Mouse (Mus musculus): ENCODE data around the gene Ghrl. TPM values are rescaled to one million over a fixed set of nuclear protein-coding genes. Genes with fewer than 3 reads are reported as not detected.

Gene Ghrl
- polyA plus RNA-seq, 1 experiment from 2014 or later: 169 TPM

DNA sequence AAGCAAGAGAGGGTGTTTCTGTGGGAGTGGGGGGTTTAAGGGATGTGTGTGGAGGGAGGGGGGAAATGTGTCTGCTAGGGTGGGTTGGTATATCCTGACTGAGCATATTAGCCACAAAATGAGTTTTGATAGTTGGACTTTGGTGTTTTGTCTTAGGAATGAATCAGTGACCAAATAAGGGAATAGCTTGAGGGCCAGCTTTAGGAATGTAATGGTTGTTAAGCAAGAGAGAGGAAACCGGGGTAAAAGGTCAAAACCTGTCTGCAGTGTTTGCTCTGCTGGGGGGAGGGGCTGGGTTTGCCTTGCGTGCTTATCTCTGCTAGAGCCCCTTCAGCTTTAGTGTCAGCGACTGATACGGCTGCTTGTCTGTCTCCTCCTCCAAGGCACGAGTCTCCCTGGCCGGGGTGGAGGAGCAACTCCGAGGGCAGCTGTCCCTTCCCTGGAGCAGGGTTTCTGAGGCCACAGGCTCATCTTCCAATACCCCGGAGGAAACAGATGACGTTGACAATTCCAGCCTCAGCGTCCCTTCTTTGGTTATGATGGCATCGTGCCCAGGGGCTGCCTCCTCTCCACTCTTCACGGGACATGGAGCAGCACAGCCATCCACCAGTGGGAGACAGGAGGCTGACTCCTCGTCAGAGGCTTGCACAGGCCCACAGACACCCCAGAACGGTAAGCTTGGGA lies 29.1 kb downstream of the Ghrl start:
- WGBS: 2% methylated on average over 14 of the region's 14 CpGs
- Histone ChIP-seq H3K4me3 (ENCODE audit: low read length) (peak overlapping the region; percentile 35), H3K36me3 (ENCODE audit: control insufficient read depth, insufficient read depth, low read length) (no peaks in the 10 kb centered on the region), H3K4me2 (ENCODE audit: low read depth, low read length) (peak overlapping the region; percentile 51), H3K4me1 (ENCODE audit: control insufficient read depth, insufficient read depth, low read length) (peaks cover 21% of the 10 kb centered on the region), H3K27ac (ENCODE audit: low read length) (peak overlapping the region; percentile 98), H3K9me3 (ENCODE audit: control insufficient read depth, low read length) (no peaks in the 10 kb centered on the region), H3K9ac (ENCODE audit: low read depth, low read length) (peak overlapping the region; percentile 60), H3K27me3 (replicated peaks; ENCODE audit: control insufficient read depth, insufficient read depth, low read length) (no peaks in the 10 kb centered on the region)
- ATAC-seq: peak; percentile 86

DNA sequence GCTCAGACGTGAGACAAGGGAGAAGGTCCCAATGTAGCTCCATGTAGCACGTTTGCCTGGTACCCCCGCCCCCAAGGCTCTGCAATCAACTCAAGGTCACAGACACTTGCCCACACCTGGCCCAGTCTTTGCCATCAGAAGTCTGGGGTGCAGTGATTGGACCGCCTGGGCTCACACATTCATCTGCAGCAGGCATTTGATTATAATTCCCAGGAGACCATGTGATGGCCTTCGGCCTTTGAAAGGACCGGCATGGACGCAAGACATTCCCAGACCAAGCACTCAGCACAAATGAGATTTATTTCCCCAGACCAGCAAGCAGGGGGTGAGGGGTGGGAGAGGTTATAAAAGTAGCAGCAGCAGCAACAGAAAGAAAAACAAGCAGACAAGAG lies 29.7 kb downstream of the Ghrl start:
- Histone ChIP-seq H3K4me3 (ENCODE audit: low read length) (peak overlapping the region; percentile 14), H3K4me2 (ENCODE audit: low read depth, low read length) (peak overlapping the region; percentile 51), H3K27ac (ENCODE audit: low read length) (peak overlapping the region; percentile 98), H3K36me3 (ENCODE audit: control insufficient read depth, insufficient read depth, low read length) (no peaks in the 10 kb centered on the region), H3K4me1 (ENCODE audit: control insufficient read depth, insufficient read depth, low read length) (peaks cover 21% of the 10 kb centered on the region), H3K27me3 (replicated peaks; ENCODE audit: control insufficient read depth, insufficient read depth, low read length) (no peaks in the 10 kb centered on the region), H3K9me3 (ENCODE audit: control insufficient read depth, low read length) (no peaks in the 10 kb centered on the region), H3K9ac (ENCODE audit: low read depth, low read length) (peak overlapping the region; percentile 60)
- ATAC-seq: peak; percentile 42
- 10% methylated on average over 7 of the region's 7 CpGs for WGBS

DNA sequence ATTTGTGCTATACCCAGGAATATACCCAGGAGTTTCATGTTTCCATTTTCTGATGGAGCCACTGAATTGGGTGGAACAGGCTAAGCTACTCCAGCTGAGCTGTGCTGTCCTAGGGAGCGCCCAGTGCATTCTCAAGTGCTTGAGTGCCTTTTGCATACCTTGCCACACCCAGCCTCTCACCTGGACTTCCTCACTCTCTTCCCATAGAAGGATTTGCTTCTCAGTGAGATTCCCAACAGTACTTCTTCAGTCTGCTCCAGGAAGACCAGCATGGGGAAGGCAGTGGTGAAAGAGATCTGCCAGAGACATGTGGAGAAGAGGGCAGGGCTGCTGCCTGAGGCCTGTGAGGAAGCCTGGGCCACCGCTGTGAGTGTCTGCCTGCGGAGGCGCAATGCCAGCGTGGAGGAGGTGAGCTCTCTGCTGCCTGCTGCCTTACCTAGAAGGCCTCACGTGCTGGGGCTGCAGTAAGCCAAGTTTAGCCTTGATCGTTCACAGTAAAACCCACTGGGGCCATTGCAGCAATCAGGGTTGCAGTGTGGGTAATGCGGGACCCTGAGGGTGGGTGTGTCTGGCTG lies 33.0 kb downstream of the Ghrl start:
- peak overlapping the region; percentile 45 for H3K9ac ChIP-seq (ENCODE audit: low read depth, low read length)
- H3K27ac ChIP-seq (ENCODE audit: low read length): peak overlapping the region; percentile 29
- peaks cover 3% of the 10 kb centered on the region; the same call in 1 of the 2 replicates for H3K36me3 ChIP-seq (ENCODE audit: control insufficient read depth, insufficient read depth, low read length)
- peak overlapping the region; percentile 31 for H3K4me3 ChIP-seq (ENCODE audit: low read length)
- no peaks in the 10 kb centered on the region for H3K27me3 ChIP-seq (replicated peaks; ENCODE audit: control insufficient read depth, insufficient read depth, low read length)
- ATAC-seq: peak; percentile 56; the same call in 1 of the 2 replicates
- peak overlapping the region; percentile 36 for H3K4me2 ChIP-seq (ENCODE audit: low read depth, low read length)
- peaks cover 17% of the 10 kb centered on the region for H3K4me1 ChIP-seq (ENCODE audit: control insufficient read depth, insufficient read depth, low read length)
- 38% methylated on average over 8 of the region's 8 CpGs for WGBS
- no peaks in the 10 kb centered on the region for H3K9me3 ChIP-seq (ENCODE audit: control insufficient read depth, low read length)

DNA sequence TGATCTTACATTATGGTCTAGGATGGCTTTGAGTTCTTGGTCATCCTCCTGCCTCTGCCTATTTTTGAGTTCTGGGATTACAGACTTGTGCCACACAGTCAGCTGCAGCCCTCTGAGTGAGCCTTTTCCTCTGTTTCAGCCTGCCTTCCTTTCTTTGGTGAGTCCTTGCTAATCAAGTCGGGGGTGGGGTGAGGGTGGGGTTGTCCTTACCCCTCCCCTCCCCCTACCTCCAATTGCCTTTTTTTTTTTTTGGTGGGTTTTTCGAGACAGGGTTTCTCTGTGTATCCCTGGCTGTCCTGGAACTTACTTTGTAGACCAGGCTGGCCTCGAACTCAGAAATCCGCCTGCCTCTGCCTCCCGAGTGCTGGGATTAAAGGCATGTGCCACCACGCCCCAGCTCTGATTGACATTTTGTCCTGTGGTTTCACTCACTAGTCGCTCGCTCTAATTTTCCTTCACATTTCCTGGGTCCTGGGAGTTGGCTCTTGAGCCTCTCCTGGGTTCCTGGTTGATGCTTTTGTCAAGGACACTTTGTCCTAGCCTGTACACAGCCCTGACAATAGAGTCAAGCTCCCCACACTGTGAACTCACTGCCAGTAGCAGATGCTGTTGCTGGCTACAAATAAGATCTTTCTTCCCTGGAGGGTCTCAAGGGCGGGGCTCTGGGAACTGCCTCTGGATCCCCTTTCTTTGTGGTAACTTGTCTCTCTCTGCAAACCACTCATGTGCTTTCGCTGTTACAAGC lies 36.4 kb downstream of the Ghrl start:
- H3K27ac ChIP-seq (ENCODE audit: low read length): no peak overlapping the region
- no peaks in the 10 kb centered on the region for H3K4me1 ChIP-seq (ENCODE audit: control insufficient read depth, insufficient read depth, low read length)

DNA sequence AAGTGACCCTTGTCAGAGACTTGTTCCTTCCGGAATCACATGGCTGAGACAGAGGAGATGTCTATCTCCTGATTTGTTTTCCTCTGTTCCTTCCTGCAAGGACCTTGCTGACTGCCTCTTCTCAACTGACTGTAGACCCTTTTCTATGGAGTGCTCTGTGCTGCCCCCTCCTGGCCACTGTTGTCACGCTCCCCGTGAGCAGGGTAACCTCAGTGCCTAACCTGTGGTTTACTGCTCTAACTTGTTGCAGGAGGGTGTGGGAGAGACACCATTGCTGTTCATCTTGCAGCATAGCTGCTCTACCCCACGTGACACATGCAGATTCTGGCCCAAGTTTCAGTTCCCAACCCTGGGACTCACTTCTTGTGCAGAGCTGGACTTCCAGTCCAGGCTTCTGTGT lies 38.4 kb downstream of the Ghrl start:
- H3K27ac ChIP-seq (ENCODE audit: low read length): no peak overlapping the region

More for the DNA sequence above, 36.4 kb downstream of the Ghrl start:
- ATAC-seq: no peak
- Histone ChIP-seq H3K36me3 (ENCODE audit: control insufficient read depth, insufficient read depth, low read length) (peaks cover 3% of the 10 kb centered on the region; the same call in 1 of the 2 replicates), H3K4me3 (ENCODE audit: low read length) (no peak overlapping the region), H3K9ac (ENCODE audit: low read depth, low read length) (no peak overlapping the region), H3K9me3 (ENCODE audit: control insufficient read depth, low read length) (no peaks in the 10 kb centered on the region), H3K4me2 (ENCODE audit: low read depth, low read length) (no peak overlapping the region), H3K27me3 (replicated peaks; ENCODE audit: control insufficient read depth, insufficient read depth, low read length) (no peaks in the 10 kb centered on the region)
- 87% methylated on average over 10 of the region's 10 CpGs for WGBS

DNA sequence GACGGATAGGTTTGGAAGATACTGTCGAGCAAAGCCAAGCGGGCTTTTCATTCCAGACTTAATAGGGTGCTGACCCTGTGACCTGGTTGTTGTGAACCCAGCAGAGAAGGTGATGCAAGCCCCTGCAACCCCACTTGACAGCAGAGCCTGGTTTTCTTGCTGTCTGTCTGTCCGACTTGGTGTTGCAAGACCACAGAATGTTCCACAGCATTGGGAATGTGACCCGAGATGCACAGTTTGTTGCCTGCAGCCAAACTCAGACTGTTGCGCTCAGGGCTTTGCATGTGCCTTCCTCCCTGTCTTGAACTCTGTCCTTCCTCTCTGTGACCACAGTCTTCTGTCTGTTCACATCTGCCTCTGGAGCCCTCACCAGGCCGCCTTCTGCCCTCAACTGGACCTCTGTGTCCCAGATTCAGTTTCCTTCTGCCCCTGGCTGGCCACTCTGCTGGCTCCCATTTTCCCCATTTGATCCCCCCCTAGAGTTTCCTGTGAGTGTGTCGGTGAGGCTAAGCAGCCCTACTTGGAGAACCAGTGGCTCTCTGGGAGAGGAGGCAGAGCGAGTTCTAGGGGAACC lies 39.6 kb downstream of the Ghrl start:
- ATAC-seq: no peak
- Histone ChIP-seq H3K4me2 (ENCODE audit: low read depth, low read length) (no peak overlapping the region), H3K4me3 (ENCODE audit: low read length) (no peak overlapping the region), H3K27me3 (replicated peaks; ENCODE audit: control insufficient read depth, insufficient read depth, low read length) (no peaks in the 10 kb centered on the region), H3K36me3 (ENCODE audit: control insufficient read depth, insufficient read depth, low read length) (peaks cover 3% of the 10 kb centered on the region; the same call in 1 of the 2 replicates), H3K27ac (ENCODE audit: low read length) (no peak overlapping the region), H3K9ac (ENCODE audit: low read depth, low read length) (no peak overlapping the region), H3K4me1 (ENCODE audit: control insufficient read depth, insufficient read depth, low read length) (peaks cover 4% of the 10 kb centered on the region; the same call in 1 of the 2 replicates), H3K9me3 (ENCODE audit: control insufficient read depth, low read length) (no peaks in the 10 kb centered on the region)
- 80% methylated on average over 9 of the region's 9 CpGs for WGBS

More for the DNA sequence above, 38.4 kb downstream of the Ghrl start:
- no peaks in the 10 kb centered on the region for H3K27me3 ChIP-seq (replicated peaks; ENCODE audit: control insufficient read depth, insufficient read depth, low read length)
- no peaks in the 10 kb centered on the region for H3K9me3 ChIP-seq (ENCODE audit: control insufficient read depth, low read length)
- no peak overlapping the region for H3K4me2 ChIP-seq (ENCODE audit: low read depth, low read length)
- H3K4me1 ChIP-seq (ENCODE audit: control insufficient read depth, insufficient read depth, low read length): no peaks in the 10 kb centered on the region; the same call in 1 of the 2 replicates
- H3K9ac ChIP-seq (ENCODE audit: low read depth, low read length): no peak overlapping the region
- peak; percentile 83 for ATAC-seq
- 24% methylated on average over 4 of the region's 4 CpGs for whole genome bisulfite sequencing
- peaks cover 3% of the 10 kb centered on the region; the same call in 1 of the 2 replicates for H3K36me3 ChIP-seq (ENCODE audit: control insufficient read depth, insufficient read depth, low read length)
- no peak overlapping the region for H3K4me3 ChIP-seq (ENCODE audit: low read length)

DNA sequence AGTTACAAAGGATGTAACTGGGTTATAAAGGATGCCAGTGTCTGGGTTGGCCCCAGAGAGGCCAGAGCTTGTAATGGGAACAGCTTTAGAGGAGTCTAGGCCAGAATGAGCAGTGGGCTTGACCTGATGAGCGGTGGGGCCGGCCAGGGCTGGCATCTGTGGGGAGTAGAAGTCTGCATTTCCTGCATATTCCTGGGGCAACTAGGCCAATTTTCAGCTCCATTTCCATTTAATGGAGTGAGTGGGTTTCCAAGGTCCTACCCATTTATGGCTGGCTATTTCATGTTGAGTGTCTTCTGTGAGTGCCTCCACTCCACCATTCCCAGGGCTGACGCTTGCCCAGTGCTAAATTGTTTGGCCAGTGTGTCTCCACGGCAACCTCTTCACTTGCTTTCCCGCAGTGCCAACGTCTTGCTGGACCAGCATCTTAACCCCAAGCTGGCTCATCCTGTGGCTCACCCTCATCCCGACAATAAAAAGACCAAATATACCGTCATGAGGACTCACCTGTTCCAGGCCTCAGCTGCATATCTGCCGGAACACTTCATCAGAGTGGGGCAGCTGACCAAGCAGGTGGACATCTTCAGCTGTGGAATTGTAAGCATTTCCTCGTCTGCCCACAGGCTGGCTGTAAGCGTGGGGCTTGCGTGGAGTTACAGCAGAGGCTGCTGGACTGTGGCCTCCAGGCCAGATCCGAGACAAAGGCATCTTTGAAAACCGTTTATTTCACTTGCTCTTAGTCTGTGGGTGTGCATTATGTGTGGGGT lies 41.3 kb downstream of the Ghrl start:
- no peak overlapping the region for H3K27ac ChIP-seq (ENCODE audit: low read length)
- WGBS: 80% methylated on average over 14 of the region's 14 CpGs

DNA sequence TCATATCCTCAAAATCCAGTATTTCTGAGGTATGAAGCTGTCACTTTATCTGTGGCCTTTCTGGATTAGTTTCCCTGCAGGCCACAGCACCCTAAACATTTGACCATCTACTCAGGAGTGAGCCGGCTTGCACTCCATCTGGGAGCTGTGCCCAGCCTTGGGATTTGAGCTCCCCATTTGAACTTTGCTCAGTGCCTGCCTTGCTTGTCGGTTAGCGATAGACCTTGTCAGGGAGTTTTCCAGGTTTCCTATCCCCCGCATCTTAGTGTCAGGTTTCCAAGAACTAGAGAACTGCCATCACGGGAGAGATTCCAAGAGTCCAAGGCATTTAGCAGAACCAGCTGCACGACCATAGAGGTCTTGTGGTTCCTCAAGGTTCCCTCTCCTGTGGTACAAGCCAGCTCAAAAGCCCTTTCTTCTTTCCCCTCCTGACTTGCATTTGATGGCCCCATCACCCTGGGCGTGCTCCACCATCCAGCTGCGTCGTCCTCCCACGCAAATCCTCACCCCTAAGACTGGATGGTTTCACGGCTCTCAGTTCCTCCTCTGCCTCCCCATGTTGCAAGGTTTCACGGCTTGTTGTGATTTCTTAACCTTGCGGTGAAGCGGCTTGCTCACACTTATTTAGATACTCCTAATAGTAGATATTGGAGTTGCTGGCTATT lies 42.5 kb downstream of the Ghrl start:
- Histone ChIP-seq H3K4me3 (ENCODE audit: low read length) (no peak overlapping the region), H3K4me1 (ENCODE audit: control insufficient read depth, insufficient read depth, low read length) (peaks cover 4% of the 10 kb centered on the region; the same call in 1 of the 2 replicates), H3K27me3 (replicated peaks; ENCODE audit: control insufficient read depth, insufficient read depth, low read length) (no peaks in the 10 kb centered on the region), H3K9me3 (ENCODE audit: control insufficient read depth, low read length) (no peaks in the 10 kb centered on the region), H3K36me3 (ENCODE audit: control insufficient read depth, insufficient read depth, low read length) (no peaks in the 10 kb centered on the region), H3K27ac (ENCODE audit: low read length) (no peak overlapping the region), H3K4me2 (ENCODE audit: low read depth, low read length) (no peak overlapping the region), H3K9ac (ENCODE audit: low read depth, low read length) (no peak overlapping the region)
- ATAC-seq: no peak; the same call in 1 of the 2 replicates
- 70% methylated on average over 14 of the region's 14 CpGs for WGBS

More for the DNA sequence above, 41.3 kb downstream of the Ghrl start:
- H3K9ac ChIP-seq (ENCODE audit: low read depth, low read length): no peak overlapping the region
- no peaks in the 10 kb centered on the region for H3K9me3 ChIP-seq (ENCODE audit: control insufficient read depth, low read length)
- H3K4me3 ChIP-seq (ENCODE audit: low read length): no peak overlapping the region
- ATAC-seq: no peak
- H3K36me3 ChIP-seq (ENCODE audit: control insufficient read depth, insufficient read depth, low read length): peaks cover 3% of the 10 kb centered on the region; the same call in 1 of the 2 replicates
- H3K4me1 ChIP-seq (ENCODE audit: control insufficient read depth, insufficient read depth, low read length): peaks cover 4% of the 10 kb centered on the region; the same call in 1 of the 2 replicates
- H3K4me2 ChIP-seq (ENCODE audit: low read depth, low read length): no peak overlapping the region
- no peaks in the 10 kb centered on the region for H3K27me3 ChIP-seq (replicated peaks; ENCODE audit: control insufficient read depth, insufficient read depth, low read length)

All from intestine, embryonic 16.5 days (tissue).